Mouse (Mus musculus) neutrophil, adult 5-6 weeks (primary cell): ENCODE measurements around the gene Tec. TPM values are rescaled to one million over a fixed set of nuclear protein-coding genes. Genes with fewer than 3 reads are reported as not detected.

Experiments used
- ATAC-seq: fragments of 151-379, 151-347 bp; 2 replicates; pipeline ENCODE4 v1.8.0; 2017; ENCODE audit warnings: mild to moderate bottlenecking, moderate TSS enrichment; ENCODE audit not compliant: insufficient number of reproducible peaks, poor library complexity, low FRiP score, severe bottlenecking; ENCODE audit errors: extremely low read depth
- total RNA-seq: library from RNA; stranded (forward); fragments of 200-1000 nt; gene quantifications from 2 replicates; pipeline ENCODE4 v1.2.3, GENCODE M21; 2017

Gene Tec
- total RNA-seq, 1 experiment from 2014 or later, result 145 TPM

- ATAC-seq, result no peak
These were observed 10.0 kb downstream of the Tec start for GRCm38 (mm10) chr5:72858306-72858705.

DNA sequence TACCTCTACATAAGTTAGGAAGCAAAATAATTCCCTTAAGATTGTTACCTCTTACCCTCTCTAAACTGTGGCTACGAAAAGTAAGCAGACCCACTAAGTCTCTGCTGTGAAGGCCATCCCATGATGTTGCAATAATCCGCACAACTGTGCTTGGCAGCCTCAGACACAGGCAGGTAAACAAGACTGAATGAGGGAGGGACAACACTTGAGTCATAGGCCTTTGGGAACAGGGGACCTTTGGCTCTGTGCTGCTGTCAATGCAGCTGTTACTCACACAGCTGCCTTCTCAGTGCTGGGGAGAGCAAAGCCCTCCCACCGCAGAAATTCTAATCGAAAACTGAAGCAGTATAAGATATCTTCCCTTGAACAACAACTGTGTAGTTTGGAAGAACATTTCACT lies 10.5 kb downstream of the Tec start:
- no peak for ATAC-seq

DNA sequence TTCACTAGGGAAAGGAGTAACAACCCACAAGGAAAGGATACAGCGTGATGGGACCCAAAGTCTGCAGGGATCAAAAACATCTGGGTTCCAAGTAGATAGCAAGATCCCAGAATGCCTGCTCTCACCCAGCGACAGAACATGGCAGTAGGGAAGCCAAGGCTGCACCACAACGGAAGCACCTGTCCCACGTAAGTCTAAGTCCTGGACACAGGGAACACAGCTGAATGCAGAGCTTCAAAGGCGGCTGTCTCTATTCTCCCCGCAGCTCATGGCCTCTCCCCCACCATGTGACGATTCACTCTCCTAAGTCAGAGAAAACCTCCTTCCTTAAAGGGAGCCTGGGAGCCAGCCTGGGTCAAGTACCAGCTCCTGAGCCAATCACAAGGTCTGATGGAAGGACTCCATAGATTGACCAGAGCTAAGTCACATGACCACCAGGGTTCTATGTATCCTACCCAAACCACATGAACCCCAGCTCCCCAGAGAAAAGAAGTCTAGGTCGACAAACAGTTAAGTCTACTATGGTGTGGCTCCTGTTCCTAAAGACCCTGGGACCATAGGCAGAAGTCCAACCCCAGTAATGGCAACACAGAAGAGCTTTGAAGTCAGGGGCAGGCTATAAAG lies 11.9 kb downstream of the Tec start:
- ATAC-seq, result no peak

GRCm38 (mm10) chr5:72855685-72856124 lies 12.6 kb downstream of the Tec start:
- ATAC-seq, result no peak

DNA sequence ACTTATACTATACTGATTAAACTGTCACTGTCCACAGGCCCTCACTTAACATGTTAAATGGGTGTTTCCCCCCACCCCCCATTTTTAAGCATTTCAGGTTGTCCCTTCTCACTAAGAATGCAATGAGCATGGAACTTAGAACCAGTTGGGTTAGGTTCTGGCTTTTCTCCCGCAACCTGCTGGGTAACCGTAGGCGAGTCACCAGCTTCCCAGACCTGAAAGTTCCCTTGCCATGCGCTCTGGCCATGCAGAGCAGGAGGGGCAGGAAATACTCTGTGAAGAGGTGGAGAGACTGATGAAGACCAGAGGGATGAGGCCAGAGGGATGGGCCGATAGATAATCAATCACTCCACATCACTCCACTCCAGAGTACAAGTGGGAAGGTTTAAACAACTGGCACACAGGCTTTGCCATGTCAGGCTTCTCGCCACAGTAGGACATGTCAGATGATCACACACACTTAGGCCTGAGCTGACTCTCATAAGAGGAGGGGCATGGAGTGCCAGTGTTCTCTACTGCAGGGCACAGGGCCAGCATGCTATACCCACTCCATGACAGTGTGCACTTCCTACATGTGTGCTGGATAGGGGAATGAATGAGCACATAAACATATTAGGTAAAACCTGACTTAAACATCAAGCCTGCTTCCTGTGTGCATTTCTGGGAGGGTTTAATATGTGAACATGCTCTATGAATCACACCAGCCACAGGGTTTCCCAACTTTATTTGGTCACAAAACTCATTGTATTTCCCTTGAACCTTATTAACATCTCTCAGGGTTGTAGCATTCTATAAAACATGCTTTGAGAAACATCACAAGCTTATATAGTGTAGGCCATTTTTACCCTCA lies 13.9 kb downstream of the Tec start:
- no peak for ATAC-seq

- peak; percentile 49 for ATAC-seq
These were observed 14.9 kb downstream of the Tec start for GRCm38 (mm10) chr5:72853365-72853764.

DNA sequence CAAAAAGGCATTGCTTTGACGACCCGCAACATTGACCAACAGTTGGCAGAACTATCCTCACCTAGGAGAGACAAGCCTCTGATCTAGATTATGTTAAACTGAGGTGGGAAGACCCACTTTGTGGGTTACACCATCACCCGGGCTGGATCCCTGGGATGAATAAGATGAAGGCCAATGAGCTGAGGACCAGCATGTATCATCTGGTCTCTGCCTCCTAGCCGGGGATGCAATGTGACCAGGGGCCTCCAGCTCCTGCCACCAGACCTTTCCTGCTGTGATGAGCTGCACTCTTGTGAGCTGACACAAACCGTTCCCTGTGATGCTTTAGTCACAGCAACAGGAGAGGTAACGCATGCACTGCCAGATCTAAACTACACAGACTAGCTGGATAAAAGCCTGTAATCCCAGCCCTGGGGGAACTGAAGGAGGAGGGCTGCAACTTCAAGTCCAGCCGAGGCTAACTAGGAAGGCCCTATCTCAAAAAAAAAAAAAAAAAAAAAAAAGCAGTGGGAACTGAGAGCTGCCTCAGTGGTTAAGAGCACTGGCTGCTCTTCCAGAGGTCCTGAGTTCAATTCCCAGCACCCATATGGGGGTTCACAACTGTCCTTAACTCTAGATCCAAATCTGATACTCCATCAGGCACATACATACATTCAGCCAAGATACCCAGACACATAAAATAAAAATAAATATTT lies 15.8 kb downstream of the Tec start:
- no peak for ATAC-seq

GRCm38 (mm10) chr5:72851674-72852098 lies 16.6 kb downstream of the Tec start:
- peak; percentile 31 for ATAC-seq

DNA sequence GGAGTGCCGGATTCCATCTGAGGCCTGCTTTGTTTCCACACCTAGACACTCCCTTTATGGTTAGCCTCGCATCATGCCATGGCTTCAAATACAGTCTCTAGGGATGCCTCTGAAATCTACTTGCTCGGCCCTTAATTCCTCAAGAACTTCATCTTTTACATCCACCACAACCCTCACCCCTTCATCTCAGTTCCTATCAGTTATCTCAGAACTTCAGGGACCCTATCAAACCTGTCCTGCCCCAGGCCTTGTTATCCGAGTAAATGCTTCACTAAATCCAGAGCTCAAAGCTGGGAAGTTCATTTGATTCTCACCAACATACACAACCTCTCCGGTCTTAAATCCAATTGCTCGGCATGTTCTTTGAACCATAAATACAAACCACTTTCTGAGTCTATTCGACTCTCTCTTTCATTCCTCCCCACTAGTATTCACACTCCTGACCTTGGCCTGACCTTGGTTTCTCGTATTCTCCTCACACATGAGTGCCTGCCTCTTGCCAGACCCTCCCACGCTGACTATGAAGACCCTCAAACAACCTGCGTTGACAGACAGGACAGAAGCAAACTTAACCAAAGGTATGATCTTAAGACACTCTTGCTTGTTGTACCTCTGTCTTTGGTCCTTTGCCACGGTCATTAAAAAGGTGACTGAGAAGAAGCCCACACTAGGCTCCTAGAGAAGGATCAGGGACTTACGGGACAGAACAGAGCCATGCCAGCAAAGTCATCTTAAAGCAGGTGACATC lies 17.2 kb downstream of the Tec start:
- ATAC-seq, result no peak

DNA sequence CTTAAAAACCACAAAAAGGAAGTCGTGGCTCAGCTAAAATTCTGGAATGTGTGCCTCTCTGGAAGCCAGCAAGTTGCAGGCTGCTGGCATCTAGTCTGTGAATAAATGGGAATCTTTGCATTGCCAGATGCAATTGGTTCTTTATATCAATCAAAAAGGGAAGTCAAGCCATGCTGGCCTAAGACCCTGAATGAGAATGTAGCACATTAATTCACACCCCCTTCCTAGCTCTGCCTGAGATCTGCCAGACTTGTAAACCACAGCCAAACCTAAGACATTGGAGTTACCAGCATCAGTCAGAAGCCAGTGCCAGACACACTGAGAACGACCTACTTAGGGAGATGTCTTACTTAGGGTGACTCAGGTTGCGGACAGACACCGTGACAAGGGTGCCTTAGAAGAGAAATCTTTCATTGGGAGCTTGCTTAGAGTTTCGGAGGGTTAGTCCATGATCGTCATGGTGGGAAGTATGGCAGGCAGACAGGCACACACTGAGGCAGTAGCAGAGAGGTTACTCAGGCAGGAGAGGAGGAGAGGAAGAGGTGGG lies 19.3 kb downstream of the Tec start:
- ATAC-seq, result no peak

DNA sequence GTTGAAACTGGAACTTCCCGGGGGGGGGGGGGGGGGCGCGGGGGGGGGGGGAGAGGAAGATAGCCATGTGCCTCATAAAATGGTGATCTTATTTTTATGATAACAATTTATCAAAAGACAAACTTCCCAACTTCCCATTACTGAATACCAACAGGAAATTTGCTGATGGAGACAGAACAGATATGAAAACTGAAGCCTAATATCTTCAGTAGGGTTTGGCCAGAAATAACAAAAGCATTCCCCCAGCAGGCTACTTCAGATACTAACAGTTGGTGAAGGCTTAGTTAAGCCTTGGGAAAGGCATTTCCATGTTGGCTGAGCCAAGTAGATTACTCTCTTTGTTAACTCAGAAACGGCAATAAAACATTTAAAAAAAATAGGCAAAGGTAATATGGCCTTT lies 21.6 kb downstream of the Tec start:
- no peak for ATAC-seq

GRCm38 (mm10) chr5:72845928-72846630 lies 22.2 kb downstream of the Tec start:
- ATAC-seq, result no peak

DNA sequence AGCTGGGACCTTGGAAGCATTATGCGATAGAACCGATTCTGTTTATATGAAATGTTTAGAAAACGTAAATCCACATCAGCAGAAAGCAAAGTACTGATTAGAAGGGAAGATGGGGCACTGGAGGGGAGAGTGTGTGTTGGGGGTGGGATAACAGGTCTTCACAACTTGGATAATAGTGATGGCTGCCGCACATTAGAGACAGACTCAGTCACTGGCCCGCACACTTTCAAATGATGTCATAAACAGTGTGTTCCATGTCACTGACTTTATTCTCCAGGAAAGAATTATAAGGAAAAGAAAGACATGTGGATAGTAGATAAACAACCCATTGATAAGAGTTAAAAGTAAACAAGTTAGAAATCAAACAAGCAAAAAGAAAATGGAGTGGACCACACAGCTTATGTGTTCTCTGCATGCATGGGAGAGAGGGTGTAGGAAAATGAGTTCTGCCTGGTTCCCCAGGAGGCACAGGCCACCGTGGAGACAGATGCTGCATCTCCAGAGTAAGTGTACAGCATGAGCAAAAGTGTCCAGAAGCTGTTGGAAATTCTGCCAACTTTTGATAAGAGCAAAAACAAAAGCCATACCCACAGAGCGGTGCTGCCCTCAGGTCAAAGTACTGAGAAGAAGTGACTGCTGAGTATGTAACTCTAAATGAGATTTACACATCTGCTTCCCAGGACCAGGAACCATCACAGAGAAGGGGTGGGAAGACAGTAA lies 23.3 kb downstream of the Tec start:
- ATAC-seq, result no peak

- no peak for ATAC-seq
These were observed 24.0 kb downstream of the Tec start for GRCm38 (mm10) chr5:72844294-72844693.

GRCm38 (mm10) chr5:72839655-72840054 lies 28.6 kb downstream of the Tec start:
- ATAC-seq, result no peak

- ATAC-seq, result no peak
These were observed 29.3 kb downstream of the Tec start for GRCm38 (mm10) chr5:72838976-72839375.

- ATAC-seq, result no peak
These were observed 32.6 kb downstream of the Tec start for GRCm38 (mm10) chr5:72835656-72836055.
